In the genomic region with DNA sequence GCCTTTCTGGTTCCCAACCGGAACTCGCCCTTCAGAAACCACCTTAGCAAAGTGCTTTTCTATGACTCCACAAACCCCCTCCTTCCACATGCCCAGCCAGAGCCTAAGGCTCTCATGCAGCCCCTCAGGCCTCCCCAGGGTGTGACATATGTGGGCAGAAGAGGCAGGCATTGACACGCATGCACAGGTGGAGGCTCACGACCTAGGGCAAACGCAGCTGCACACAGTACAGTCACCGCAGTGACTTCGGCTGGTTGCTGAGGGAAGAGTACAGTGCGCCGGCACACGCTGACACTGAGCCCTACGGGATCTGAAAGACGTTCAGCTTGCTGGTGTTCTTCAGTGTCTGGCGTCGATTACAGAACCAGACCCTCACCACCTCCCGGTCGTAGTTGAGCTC, we compare ENCODE assay signal across 26 mouse cellular contexts. TPM values are rescaled to one million over a fixed set of nuclear protein-coding genes. Genes with fewer than 3 reads are reported as not detected.
A peak's percentile ranks its signal among the peaks of the same experiment; 100 is the strongest.
DNase-seq lines count a peak whose midpoint lies in the region; ATAC-seq and TF ChIP-seq lines count a peak whose summit lies in the region.
"Had no signal": no experiment of that assay in that cellular context is flagged by ENCODE, and none has a peak within 500 bp of the region (broad histone marks: within the 10 kb centered on the region; RNA-seq: fewer than 3 reads in every experiment).

No protein-coding gene starts in this region.

- WGBS in embryonic facial prominence, embryonic 14.5 days, result 70% methylated on average over 15 of the region's 16 CpGs
- WGBS in embryonic facial prominence, embryonic 10.5 days, result 83% methylated on average over 16 of the region's 16 CpGs

- no peak overlapping the region for H3K27ac ChIP-seq in embryonic facial prominence, embryonic 14.5 days (replicated peaks; ENCODE audit: low read depth, low read length)
- H3K27ac ChIP-seq in embryonic facial prominence, embryonic 10.5 days (replicated peaks), result no peak overlapping the region
- H3K27ac ChIP-seq in ES-E14 (ENCODE audit: insufficient read depth, low read depth, low read length, poor library complexity, severe bottlenecking), result peak overlapping the region; percentile 12; the same call in 1 of the 2 replicates
- H3K27ac ChIP-seq: embryonic facial prominence, embryonic 12.5 days; embryonic facial prominence, embryonic 15.5 days; forebrain, embryonic 10.5 days; forebrain, embryonic 12.5 days had no signal

- no peak overlapping the region for H3K4me3 ChIP-seq in embryonic facial prominence, embryonic 14.5 days (ENCODE audit: low read depth, low read length)
- H3K4me3 ChIP-seq in embryonic facial prominence, embryonic 10.5 days, result no peak overlapping the region
- H3K4me3 ChIP-seq in megakaryocyte, embryonic 14.5 days (replicated peaks), result peak overlapping the region; percentile 33
- H3K4me3 ChIP-seq in ES-E14 (ENCODE audit: insufficient read depth in 1 of 2, low read depth in 1 of 2, low read length in 2 of 2, poor library complexity in 1 of 2, severe bottlenecking in 1 of 2), result peak overlapping the region in 1 of 2 experiments; percentile 12; a peak in 2 of 4 replicates
- H3K4me3 ChIP-seq: embryonic facial prominence, embryonic 12.5 days; embryonic facial prominence, embryonic 15.5 days; erythroblast, embryonic 14.5 days; forebrain, embryonic 10.5 days; forebrain, embryonic 12.5 days had no signal

- in situ Hi-C loops in ES-E14 (cut with MboI; ENCODE audit: low sequenced_read_pairs in 2 of 2, unreplicated experiment in 2 of 2), result no loop called here

- no peaks in the 10 kb centered on the region for H3K9me3 ChIP-seq in embryonic facial prominence, embryonic 14.5 days (ENCODE audit: control insufficient read depth, low read length)
- H3K9me3 ChIP-seq in embryonic facial prominence, embryonic 10.5 days, result no peaks in the 10 kb centered on the region
- no peaks in the 10 kb centered on the region for H3K9me3 ChIP-seq in megakaryocyte, embryonic 14.5 days
- no peaks in the 10 kb centered on the region for H3K9me3 ChIP-seq in ES-E14 (ENCODE audit: control insufficient read depth, insufficient read depth, low read depth, low read length)
- H3K9me3 ChIP-seq: embryonic facial prominence, embryonic 12.5 days; embryonic facial prominence, embryonic 15.5 days; forebrain, embryonic 10.5 days; forebrain, embryonic 12.5 days had no signal

- no peak for ATAC-seq in embryonic facial prominence, embryonic 14.5 days (ENCODE audit: low read depth)
- ATAC-seq in megakaryocyte, adult 5-6 weeks (ENCODE audit: poor library complexity, severe bottlenecking), result no peak
- ATAC-seq: CD4-positive, CD25-positive, alpha-beta regulatory T cell, adult 4 months; forebrain, embryonic 14.5 days; forebrain, embryonic 16.5 days had no signal

- peak; percentile 37 for DNase-seq in embryonic facial prominence, embryonic 14.5 days (ENCODE audit: low spot score)
- DNase-seq in embryonic facial prominence, embryonic 10.5 days (ENCODE audit: low spot score), result no peak
- DNase-seq in ES-E14 (ENCODE audit: low read depth, low spot score), result no peak
- no peak for DNase-seq in urinary bladder, postnatal 14 days (ENCODE audit: low spot score)
- DNase-seq: adrenal gland, adult 2 months; adrenal gland, postnatal 10 days; adrenal gland, postnatal 25 days; B cell, adult 2 months; cerebellum, adult 11 months; cerebellum, adult 18-20 months; cerebellum, adult 8-10 months; cerebellum, adult 9-11 months; cerebellum, postnatal 14 days; cerebellum, postnatal 36 days; embryo, embryonic 11 days had no signal

- peaks cover 9% of the 10 kb centered on the region for H3K4me1 ChIP-seq in embryonic facial prominence, embryonic 14.5 days (ENCODE audit: control insufficient read depth, insufficient read depth, low read length)
- H3K4me1 ChIP-seq in embryonic facial prominence, embryonic 10.5 days, result 0 out of 2 replicates have a peak, but pooled peaks cover 7% of the 10 kb centered on the region
- H3K4me1 ChIP-seq in megakaryocyte, embryonic 14.5 days, result peaks cover 4% of the 10 kb centered on the region; the same call in 1 of the 2 replicates
- peaks cover 0 to 6% of the 10 kb centered on the region in 2 experiments; a peak in 2 of 4 replicates for H3K4me1 ChIP-seq in ES-E14 (ENCODE audit: control insufficient read depth in 2 of 2, insufficient read depth in 2 of 2, low read length in 2 of 2, poor library complexity in 1 of 2)

- peaks cover 23% of the 10 kb centered on the region; the same call in 1 of the 2 replicates for H3K36me3 ChIP-seq in embryonic facial prominence, embryonic 14.5 days (ENCODE audit: control insufficient read depth, insufficient read depth, low read length)
- no peaks in the 10 kb centered on the region for H3K36me3 ChIP-seq in embryonic facial prominence, embryonic 10.5 days (replicated peaks)
- H3K36me3 ChIP-seq in megakaryocyte, embryonic 14.5 days (replicated peaks; ENCODE audit: low read length), result no peaks in the 10 kb centered on the region
- H3K36me3 ChIP-seq in ES-E14 (ENCODE audit: control insufficient read depth, insufficient read depth, low read length, poor library complexity, severe bottlenecking), result peaks cover 5% of the 10 kb centered on the region; the same call in 1 of the 2 replicates
- H3K36me3 ChIP-seq: forebrain, embryonic 10.5 days had no signal

- no peaks in the 10 kb centered on the region for H3K27me3 ChIP-seq in embryonic facial prominence, embryonic 14.5 days (replicated peaks; ENCODE audit: control insufficient read depth, insufficient read depth, low read length)
- H3K27me3 ChIP-seq in embryonic facial prominence, embryonic 10.5 days (replicated peaks; ENCODE audit: low read depth, poor library complexity, severe bottlenecking), result no peaks in the 10 kb centered on the region
- peaks cover 87% of the 10 kb centered on the region for H3K27me3 ChIP-seq in megakaryocyte, embryonic 14.5 days (replicated peaks)
- H3K27me3 ChIP-seq: CH12.LX; embryonic facial prominence, embryonic 12.5 days; embryonic facial prominence, embryonic 15.5 days; forebrain, embryonic 12.5 days had no signal

- no peak overlapping the region for H3K9ac ChIP-seq in embryonic facial prominence, embryonic 14.5 days (ENCODE audit: low read depth, low read length)
- H3K9ac ChIP-seq in ES-E14 (ENCODE audit: insufficient read depth, low read depth, low read length, poor library complexity, severe bottlenecking), result 0 out of 2 replicates have a peak overlapping the region, but pooled peaks have one; percentile 10
- H3K9ac ChIP-seq: embryonic facial prominence, embryonic 12.5 days; embryonic facial prominence, embryonic 15.5 days; forebrain, embryonic 12.5 days had no signal

- no peak overlapping the region for H3K4me2 ChIP-seq in embryonic facial prominence, embryonic 14.5 days (ENCODE audit: low read depth, low read length)
- H3K4me2 ChIP-seq: embryonic facial prominence, embryonic 12.5 days; embryonic facial prominence, embryonic 15.5 days; forebrain, embryonic 12.5 days had no signal

TF ChIP-seq in ES-E14, 5 proteins besides CTCF, POLR2A, EP300 and RAD21:
- TF ChIP-seq CHD2 (IDR thresholded peaks at IDR 0.05; ENCODE audit: low read depth, low read length) (no peak), ZC3H11A (IDR thresholded peaks at IDR 0.05; ENCODE audit: borderline replicate concordance, low read depth, low read length) (no peak), MAFK (IDR thresholded peaks at IDR 0.05; ENCODE audit: insufficient read depth, low read depth, low read length) (no peak), ZNF384 (IDR thresholded peaks at IDR 0.05; ENCODE audit: low read depth, low read length) (no peak), HCFC1 (IDR thresholded peaks at IDR 0.05; ENCODE audit: borderline replicate concordance, insufficient read depth, low read length) (no peak)
TF ChIP-seq in ES-E14: peak in this region for 0.

RNA-seq across cellular contexts. Expression of gene Pou6f1, which starts 21.8 kb away (rescaled TPM):
- 8.3 and 10.1 TPM in 2 replicates for polyA plus RNA-seq in embryonic facial prominence, embryonic 14.5 days (2014; fragmentation: Nextera tagmentation; extraction: Ambion mirVana)
- polyA plus RNA-seq in embryonic facial prominence, embryonic 10.5 days (2016; fragmentation: Nextera tagmentation; extraction: Ambion mirVana), result 3.7 and 5.4 TPM in 2 replicates
- polyA plus RNA-seq in megakaryocyte, embryonic 14.5 days (2012; ENCODE audit: insufficient read depth, low replicate concordance), result 1.6 and 2.9 TPM in 2 replicates
- total RNA-seq in megakaryocyte, adult 5-6 weeks (2015), result 1.0 and 1.1 TPM in 2 replicates
- total RNA-seq in megakaryocyte, adult 5-6 weeks (2017), result 0.37 and 0.73 TPM in 2 replicates
- 2.9 and 4.1 TPM in 2 replicates for total RNA-seq in ES-E14 (2012; rRNA removed)

RNA-seq across cellular contexts. Expression of gene Tfcp2, which starts 26.2 kb away (rescaled TPM):
- polyA plus RNA-seq in embryonic facial prominence, embryonic 14.5 days (2014; fragmentation: Nextera tagmentation; extraction: Ambion mirVana), result 17.4 and 22.6 TPM in 2 replicates
- polyA plus RNA-seq in embryonic facial prominence, embryonic 10.5 days (2016; fragmentation: Nextera tagmentation; extraction: Ambion mirVana), result 36.9 and 38.2 TPM in 2 replicates
- 3.0 TPM in 1 of 2 replicates, not detected in the other for polyA plus RNA-seq in megakaryocyte, embryonic 14.5 days (2012; ENCODE audit: insufficient read depth, low replicate concordance)
- 1.2 and 2.0 TPM in 2 replicates for total RNA-seq in megakaryocyte, adult 5-6 weeks (2015)
- 3.8 and 4.0 TPM in 2 replicates for total RNA-seq in megakaryocyte, adult 5-6 weeks (2017)
- total RNA-seq in ES-E14 (2012; rRNA removed), result 13.1 and 13.6 TPM in 2 replicates

RNA-seq across cellular contexts. Expression of gene Dazap2, which starts 37.2 kb away (rescaled TPM):
- polyA plus RNA-seq in embryonic facial prominence, embryonic 14.5 days (2014; fragmentation: Nextera tagmentation; extraction: Ambion mirVana), result 185 and 189 TPM in 2 replicates
- 200 and 212 TPM in 2 replicates for polyA plus RNA-seq in embryonic facial prominence, embryonic 10.5 days (2016; fragmentation: Nextera tagmentation; extraction: Ambion mirVana)
- 28.5 and 32.0 TPM in 2 replicates for polyA plus RNA-seq in megakaryocyte, embryonic 14.5 days (2012; ENCODE audit: insufficient read depth, low replicate concordance)
- 576 and 578 TPM in 2 replicates for total RNA-seq in megakaryocyte, adult 5-6 weeks (2015)
- 242 and 284 TPM in 2 replicates for total RNA-seq in megakaryocyte, adult 5-6 weeks (2017)
- total RNA-seq in ES-E14 (2012; rRNA removed), result 13.5 and 27.6 TPM in 2 replicates

RNA-seq across cellular contexts. Expression of gene Smagp, which starts 58.8 kb away (rescaled TPM):
- 15.8 and 17.2 TPM in 2 replicates for polyA plus RNA-seq in embryonic facial prominence, embryonic 14.5 days (2014; fragmentation: Nextera tagmentation; extraction: Ambion mirVana)
- 4.9 and 7.3 TPM in 2 replicates for polyA plus RNA-seq in embryonic facial prominence, embryonic 10.5 days (2016; fragmentation: Nextera tagmentation; extraction: Ambion mirVana)
- polyA plus RNA-seq in megakaryocyte, embryonic 14.5 days (2012; ENCODE audit: insufficient read depth, low replicate concordance), result 57.2 and 75.5 TPM in 2 replicates
- 1.1 and 3.2 TPM in 2 replicates for total RNA-seq in megakaryocyte, adult 5-6 weeks (2015)
- total RNA-seq in megakaryocyte, adult 5-6 weeks (2017), result 0.51 and 4.5 TPM in 2 replicates
- total RNA-seq in ES-E14 (2012; rRNA removed), result 20.0 and 27.3 TPM in 2 replicates
- polyA plus RNA-seq: CD4-positive, CD25-positive, alpha-beta regulatory T cell, adult 4 months had no signal
